Mouse (Mus musculus): ENCODE results near the gene Bod1l. TPM values are rescaled to one million over a fixed set of nuclear protein-coding genes. Genes with fewer than 3 reads are reported as not detected.
A peak's percentile ranks its signal among the peaks of the same experiment; 100 is the strongest.

The Bod1l gene
- polyA plus RNA-seq, 1 experiment from 2014 or later: 24.9 TPM

DNA sequence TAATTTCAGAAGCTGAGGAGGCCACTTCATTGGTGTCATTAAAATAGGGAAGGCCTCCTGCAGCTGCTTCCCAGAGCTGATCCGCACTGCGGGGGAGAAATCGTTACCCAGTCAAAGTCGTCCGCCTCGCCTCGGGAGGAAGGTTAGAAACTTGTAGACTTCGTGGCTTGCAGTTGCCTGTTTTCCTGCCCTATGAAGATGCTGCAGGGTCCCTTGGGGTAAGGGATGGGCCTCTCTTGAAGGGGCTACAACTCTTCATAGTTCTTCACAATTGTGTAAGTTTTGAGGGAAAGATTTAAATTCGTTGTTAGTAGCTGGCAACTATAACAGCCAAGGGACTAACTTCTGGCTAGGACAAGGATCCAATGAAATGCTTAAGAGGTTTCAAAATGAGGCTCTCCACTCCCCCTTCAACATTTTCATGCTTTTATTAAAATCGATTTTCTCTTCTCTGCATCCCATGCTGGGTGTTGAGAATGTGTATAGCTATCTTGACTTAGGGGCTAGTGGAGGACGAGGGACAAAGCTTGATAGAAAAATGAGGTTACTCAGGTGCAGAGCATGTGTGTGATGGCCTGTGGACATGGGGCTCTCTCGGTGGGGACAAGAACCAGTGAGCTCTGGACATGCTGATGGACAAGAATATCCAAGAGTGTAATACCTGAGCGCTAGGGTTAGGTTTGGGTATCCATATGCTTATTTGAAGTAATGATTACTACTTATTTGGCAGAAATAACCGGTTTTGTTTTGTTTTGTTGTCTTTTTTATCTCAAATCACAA, 78.3 kb downstream of the Bod1l start:
- H3K36me3 ChIP-seq: no peaks in the 10 kb centered on the region
- H3K9ac ChIP-seq: no peak overlapping the region
- no peak overlapping the region for H3K4me3 ChIP-seq (replicated peaks)

GRCm38 (mm10) chr5:41763731-41764721, 80.1 kb downstream of the Bod1l start, which contains the start of gene Nkx3-2:
TSS of gene Nkx3-2 (minus strand) at chr5:41764501.
- peaks cover 35% of the 10 kb centered on the region for H3K4me1 ChIP-seq
- H3K4me3 ChIP-seq (replicated peaks): peak within 1 kb of the TSS; percentile 39
- H3K9ac ChIP-seq: no peak within 1 kb of the TSS
- no peaks in the 10 kb centered on the region for H3K36me3 ChIP-seq
- peaks cover 88% of the 10 kb centered on the region for H3K27me3 ChIP-seq
- no peak within 1 kb of the TSS for H3K27ac ChIP-seq (replicated peaks)
- ATAC-seq (ENCODE audit: insufficient number of reproducible peaks, low FRiP score, low TSS enrichment, low read depth): peak; percentile 24; the same call in 1 of the 2 replicates
- no peaks in the 10 kb centered on the region for H3K9me3 ChIP-seq (replicated peaks)
- H3K4me2 ChIP-seq (replicated peaks): peak within 1 kb of the TSS; percentile 61
- WGBS: under 1% methylated on average over 77 of the region's 79 CpGs

More for the DNA sequence above, 78.3 kb downstream of the Bod1l start:
- H3K4me1 ChIP-seq: peaks cover 35% of the 10 kb centered on the region
- H3K27me3 ChIP-seq: peaks cover 75% of the 10 kb centered on the region
- no peak overlapping the region for H3K27ac ChIP-seq (replicated peaks)
- H3K9me3 ChIP-seq (replicated peaks): no peaks in the 10 kb centered on the region
- no peak overlapping the region for H3K4me2 ChIP-seq (replicated peaks)
- 3% methylated on average over 14 of the region's 14 CpGs for WGBS
- no peak for ATAC-seq (ENCODE audit: insufficient number of reproducible peaks, low FRiP score, low TSS enrichment, low read depth)

GRCm38 (mm10) chr5:41762947-41763730, 81.0 kb downstream of the Bod1l start:
- no peaks in the 10 kb centered on the region for H3K36me3 ChIP-seq
- peak overlapping the region; percentile 61 for H3K4me2 ChIP-seq (replicated peaks)
- H3K9me3 ChIP-seq (replicated peaks): no peaks in the 10 kb centered on the region
- H3K4me1 ChIP-seq: peaks cover 35% of the 10 kb centered on the region
- peak; percentile 37; the same call in 1 of the 2 replicates for ATAC-seq (ENCODE audit: insufficient number of reproducible peaks, low FRiP score, low TSS enrichment, low read depth)
- H3K27ac ChIP-seq (replicated peaks): no peak overlapping the region
- 2% methylated on average over 41 of the region's 41 CpGs for WGBS
- peaks cover 91% of the 10 kb centered on the region for H3K27me3 ChIP-seq
- H3K9ac ChIP-seq: no peak overlapping the region
- H3K4me3 ChIP-seq (replicated peaks): peak overlapping the region; percentile 39

- no peak overlapping the region for H3K9ac ChIP-seq
- H3K4me2 ChIP-seq (replicated peaks): peak overlapping the region; percentile 35
- H3K27ac ChIP-seq (replicated peaks): no peak overlapping the region
- no peaks in the 10 kb centered on the region for H3K36me3 ChIP-seq
- peak overlapping the region; percentile 39; the same call in 1 of the 2 replicates for H3K4me3 ChIP-seq (replicated peaks)
- no peak for ATAC-seq (ENCODE audit: insufficient number of reproducible peaks, low FRiP score, low TSS enrichment, low read depth)
- H3K27me3 ChIP-seq: peaks cover 91% of the 10 kb centered on the region
- H3K9me3 ChIP-seq (replicated peaks): no peaks in the 10 kb centered on the region
- 8% methylated on average over 27 of the region's 27 CpGs for WGBS
- peaks cover 31% of the 10 kb centered on the region for H3K4me1 ChIP-seq
Observed at GRCm38 (mm10) chr5:41762141-41762946, 81.8 kb downstream of the Bod1l start.

GRCm38 (mm10) chr5:41761509-41762140, 82.5 kb downstream of the Bod1l start:
- H3K4me3 ChIP-seq (replicated peaks): 0 out of 2 replicates have a peak overlapping the region, but pooled peaks have one; percentile 10
- H3K4me1 ChIP-seq: peaks cover 27% of the 10 kb centered on the region
- WGBS: 1% methylated on average over 56 of the region's 56 CpGs
- peak overlapping the region; percentile 35 for H3K4me2 ChIP-seq (replicated peaks)
- ATAC-seq (ENCODE audit: insufficient number of reproducible peaks, low FRiP score, low TSS enrichment, low read depth): 0 out of 2 replicates have a peak, but pooled peaks have one; percentile 41
- no peaks in the 10 kb centered on the region for H3K9me3 ChIP-seq (replicated peaks)
- H3K9ac ChIP-seq: no peak overlapping the region
- H3K27me3 ChIP-seq: peaks cover 91% of the 10 kb centered on the region
- no peaks in the 10 kb centered on the region for H3K36me3 ChIP-seq
- no peak overlapping the region for H3K27ac ChIP-seq (replicated peaks)

DNA sequence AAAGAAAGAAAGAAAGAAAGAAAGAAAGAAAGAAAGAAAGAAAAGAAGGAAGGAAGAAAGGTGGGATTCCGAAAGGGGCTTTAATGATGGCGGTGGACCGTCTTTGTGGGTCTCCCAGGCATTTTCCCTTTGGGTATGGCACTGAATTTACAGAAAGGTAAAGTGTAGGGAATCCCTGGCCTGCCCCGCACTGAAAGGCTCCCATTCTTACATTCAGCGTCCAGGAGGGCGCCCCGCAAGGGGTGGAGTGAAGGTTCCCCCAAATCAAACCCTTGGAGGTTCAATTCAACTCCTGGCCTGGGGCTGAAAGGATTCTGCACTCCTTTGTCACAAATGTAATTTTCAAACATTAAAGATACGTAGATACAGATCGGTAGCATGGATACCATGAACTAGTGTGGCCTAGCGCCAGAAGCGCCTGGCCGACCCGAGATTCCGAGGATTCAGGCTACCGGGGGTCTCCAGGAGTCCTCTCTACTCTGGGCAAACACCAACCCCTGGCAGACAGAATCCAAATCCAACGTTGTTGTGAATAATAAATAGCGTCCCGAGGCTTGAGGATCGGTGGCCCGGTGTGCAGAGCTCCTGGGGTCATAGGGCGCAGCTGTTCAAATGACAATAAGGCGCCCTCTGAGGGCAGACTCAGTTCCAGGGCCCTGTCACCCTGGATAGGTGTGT, 83.1 kb downstream of the Bod1l start:
- Histone ChIP-seq H3K4me1 (peaks cover 27% of the 10 kb centered on the region), H3K9ac (no peak overlapping the region), H3K36me3 (no peaks in the 10 kb centered on the region), H3K27ac (replicated peaks) (no peak overlapping the region), H3K4me3 (replicated peaks) (no peak overlapping the region), H3K27me3 (peaks cover 91% of the 10 kb centered on the region), H3K9me3 (replicated peaks) (no peaks in the 10 kb centered on the region), H3K4me2 (replicated peaks) (no peak overlapping the region)
- 0 out of 2 replicates have a peak, but pooled peaks have one; percentile 6 for ATAC-seq (ENCODE audit: insufficient number of reproducible peaks, low FRiP score, low TSS enrichment, low read depth)
- WGBS: 4% methylated on average over 22 of the region's 22 CpGs

DNA sequence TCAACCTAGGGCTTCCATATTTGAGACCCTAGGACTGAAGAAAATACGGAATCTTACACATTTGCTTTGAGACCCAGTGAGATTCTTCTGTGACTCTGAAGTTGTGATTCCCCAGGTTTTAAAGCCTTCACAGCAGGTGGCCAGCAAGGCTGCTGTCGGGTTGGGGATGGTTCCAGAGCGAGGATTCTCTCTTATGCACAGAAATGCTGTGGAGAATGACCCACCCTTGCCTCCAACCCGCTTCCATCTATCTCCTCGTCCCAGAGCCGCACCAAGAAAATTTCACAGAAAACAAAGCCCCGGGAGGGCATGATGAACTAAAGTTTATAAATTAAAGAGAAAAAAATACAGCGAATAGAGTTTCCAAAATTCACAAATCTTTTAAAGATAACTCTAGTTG, 84.0 kb downstream of the Bod1l start:
- 2% methylated on average over 8 of the region's 8 CpGs for WGBS
- Histone ChIP-seq H3K9ac (no peak overlapping the region), H3K4me3 (replicated peaks) (no peak overlapping the region), H3K4me2 (replicated peaks) (no peak overlapping the region), H3K4me1 (peaks cover 27% of the 10 kb centered on the region), H3K9me3 (replicated peaks) (no peaks in the 10 kb centered on the region), H3K27ac (replicated peaks) (no peak overlapping the region), H3K27me3 (peaks cover 94% of the 10 kb centered on the region), H3K36me3 (no peaks in the 10 kb centered on the region)
- ATAC-seq (ENCODE audit: insufficient number of reproducible peaks, low FRiP score, low TSS enrichment, low read depth): no peak

DNA sequence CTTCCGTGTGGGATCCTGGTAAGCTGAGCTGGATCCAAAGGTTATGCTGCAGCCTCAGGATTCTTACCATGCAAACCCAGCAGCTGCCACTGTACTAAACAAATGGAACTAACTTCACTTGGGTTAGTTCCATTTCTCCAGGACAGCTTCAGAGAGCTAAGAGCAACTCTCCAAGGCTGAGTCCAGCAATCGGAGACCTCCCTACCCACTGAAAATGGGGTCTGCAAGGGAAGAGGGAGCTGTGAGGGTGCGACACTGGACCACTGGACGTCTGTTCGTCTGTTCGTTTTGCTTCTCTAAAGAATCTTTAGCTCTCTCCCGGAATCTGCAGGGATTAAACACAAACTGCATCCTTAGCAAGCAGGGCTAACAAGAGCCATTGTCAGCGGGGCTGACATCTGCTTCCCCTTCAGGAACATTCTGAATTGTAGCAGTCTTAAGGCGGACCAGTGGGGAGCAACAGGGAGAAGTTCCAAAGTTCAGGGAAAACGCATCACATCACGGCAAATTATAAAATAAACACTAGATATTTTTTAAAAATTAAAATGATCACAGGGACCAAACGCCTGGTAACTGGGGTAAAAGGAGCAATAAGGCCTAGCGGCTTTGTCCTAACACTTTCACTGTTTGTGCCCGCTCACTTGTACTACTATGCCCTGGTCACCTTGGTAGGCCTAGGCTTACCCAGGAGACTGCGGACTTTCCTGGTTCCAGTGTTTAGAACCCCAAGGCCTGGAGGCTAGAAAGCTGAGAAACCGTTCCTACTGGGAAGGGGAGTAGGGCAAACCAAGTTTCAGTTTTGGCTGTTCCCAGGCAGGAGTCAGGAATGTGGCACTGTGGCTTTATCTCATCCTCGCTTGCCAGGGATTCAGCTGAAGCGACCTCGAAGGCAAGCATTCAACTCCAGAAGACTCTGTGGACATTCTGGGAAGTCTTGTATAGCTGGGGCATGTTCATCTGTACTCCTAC, 85.2 kb downstream of the Bod1l start:
- H3K4me3 ChIP-seq (replicated peaks): no peak overlapping the region
- ATAC-seq (ENCODE audit: insufficient number of reproducible peaks, low FRiP score, low TSS enrichment, low read depth): no peak
- no peak overlapping the region for H3K4me2 ChIP-seq (replicated peaks)
- H3K9me3 ChIP-seq (replicated peaks): no peaks in the 10 kb centered on the region
- no peak overlapping the region for H3K9ac ChIP-seq
- H3K27ac ChIP-seq (replicated peaks): no peak overlapping the region
- peaks cover 97% of the 10 kb centered on the region for H3K27me3 ChIP-seq
- no peaks in the 10 kb centered on the region for H3K36me3 ChIP-seq
- WGBS: 7% methylated on average over 19 of the region's 19 CpGs
- H3K4me1 ChIP-seq: peaks cover 23% of the 10 kb centered on the region

DNA sequence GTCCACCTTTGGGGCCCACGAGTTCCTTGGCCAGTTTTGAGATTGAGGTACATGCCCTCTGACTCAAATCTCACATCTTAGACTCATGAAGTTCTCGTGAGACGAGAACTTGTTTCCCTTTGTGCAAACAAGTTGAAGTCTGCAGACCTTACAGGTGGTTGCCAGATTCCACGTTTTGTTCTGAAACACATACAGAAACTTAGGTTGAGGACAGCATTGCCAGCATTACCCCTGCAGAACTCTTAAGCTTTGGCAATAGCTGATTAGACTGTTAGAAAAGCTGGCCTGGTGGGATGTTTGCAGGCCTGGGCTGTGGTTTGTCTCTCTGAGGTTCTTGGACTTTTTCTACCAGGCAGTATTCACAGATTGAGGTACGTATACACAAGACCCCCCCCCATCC, 86.8 kb downstream of the Bod1l start:
- Histone ChIP-seq H3K4me1 (peaks cover 12% of the 10 kb centered on the region), H3K36me3 (no peaks in the 10 kb centered on the region), H3K4me2 (replicated peaks) (no peak overlapping the region), H3K27ac (replicated peaks) (no peak overlapping the region), H3K9me3 (replicated peaks) (no peaks in the 10 kb centered on the region), H3K9ac (no peak overlapping the region), H3K27me3 (peaks cover 96% of the 10 kb centered on the region), H3K4me3 (replicated peaks) (no peak overlapping the region)
- 7% methylated on average over 5 of the region's 5 CpGs for WGBS
- ATAC-seq (ENCODE audit: insufficient number of reproducible peaks, low FRiP score, low TSS enrichment, low read depth): no peak
